Mouse (Mus musculus): ENCODE results near the gene Ccdc57. TPM values are rescaled to one million over a fixed set of nuclear protein-coding genes. Genes with fewer than 3 reads are reported as not detected.
A peak's percentile ranks its signal among the peaks of the same experiment; 100 is the strongest.

Gene Ccdc57
- polyA plus RNA-seq, 2 experiments: 1.3 to 1.4 TPM

- Histone ChIP-seq H3K27ac (no peak overlapping the region), H3K4me2 (ENCODE audit: low read depth) (peak overlapping the region; percentile 95), H3K4me3 (ENCODE audit: insufficient read depth in 1 of 2, low read depth in 2 of 2, low read length in 2 of 2) (peak overlapping the region; percentile 71 to 78), H3K36me3 (replicated peaks; ENCODE audit: control insufficient read depth, insufficient read depth, low read depth) (peaks cover 29% of the 10 kb centered on the region), H3K4me1 (replicated peaks; ENCODE audit: control insufficient read depth in 2 of 2, insufficient read depth in 2 of 2, low read length in 1 of 2) (peaks cover 8 to 12% of the 10 kb centered on the region in 2 experiments; a peak in 3 of 4 replicates), H3K9me3 (ENCODE audit: control insufficient read depth, low read length) (no peaks in the 10 kb centered on the region), H3K9ac (replicated peaks) (peak overlapping the region; percentile 83; the same call in 1 of the 2 replicates), H3K27me3 (ENCODE audit: control insufficient read depth, insufficient read depth, low read length) (no peaks in the 10 kb centered on the region)
- DNase-seq (ENCODE audit: low read depth in 3 of 3, low spot score in 3 of 3): no peak
- ATAC-seq (ENCODE audit: insufficient read depth): no peak
- 36% methylated on average over 4 of the region's 4 CpGs for WGBS (ENCODE audit: insufficient replicate concordance)
- TF ChIP-seq CTCF (IDR thresholded peaks at IDR 0.05; ENCODE audit: low read depth) (no peak), EP300 (IDR thresholded peaks at IDR 0.05; ENCODE audit: low read depth) (no peak)
Measured at GRCm38 (mm10) chr11:120822321-120822720, 110.4 kb downstream of the Ccdc57 start.

GRCm38 (mm10) chr11:120821076-120821922, 111.4 kb downstream of the Ccdc57 start:
- no peak overlapping the region for H3K9ac ChIP-seq (replicated peaks)

GRCm38 (mm10) chr11:120820546-120820945, 112.1 kb downstream of the Ccdc57 start:
- WGBS (ENCODE audit: insufficient replicate concordance): 85% methylated on average over 14 of the region's 14 CpGs
- DNase-seq (ENCODE audit: low read depth in 3 of 3, low spot score in 3 of 3) (no peak), ATAC-seq (ENCODE audit: insufficient read depth) (no peak)
- Histone ChIP-seq H3K4me3 (ENCODE audit: insufficient read depth in 1 of 2, low read depth in 2 of 2, low read length in 2 of 2) (no peak overlapping the region), H3K9ac (replicated peaks) (no peak overlapping the region), H3K27ac (no peak overlapping the region), H3K4me1 (replicated peaks; ENCODE audit: control insufficient read depth in 2 of 2, insufficient read depth in 2 of 2, low read length in 1 of 2) (peaks cover 8 to 12% of the 10 kb centered on the region in 2 experiments; a peak in 3 of 4 replicates), H3K9me3 (ENCODE audit: control insufficient read depth, low read length) (no peaks in the 10 kb centered on the region), H3K36me3 (replicated peaks; ENCODE audit: control insufficient read depth, insufficient read depth, low read depth) (peaks cover 35% of the 10 kb centered on the region), H3K27me3 (ENCODE audit: control insufficient read depth, insufficient read depth, low read length) (no peaks in the 10 kb centered on the region), H3K4me2 (ENCODE audit: low read depth) (no peak overlapping the region)
- TF ChIP-seq CTCF (IDR thresholded peaks at IDR 0.05; ENCODE audit: low read depth): no peak
- no peak for TF ChIP-seq EP300 (IDR thresholded peaks at IDR 0.05; ENCODE audit: low read depth)

More at GRCm38 (mm10) chr11:120821076-120821922, 111.4 kb downstream of the Ccdc57 start:
- WGBS (ENCODE audit: insufficient replicate concordance): 77% methylated on average over 14 of the region's 14 CpGs
- DNase-seq (ENCODE audit: low read depth in 3 of 3, low spot score in 3 of 3): no peak
- TF ChIP-seq CTCF (IDR thresholded peaks at IDR 0.05; ENCODE audit: low read depth) (no peak), EP300 (IDR thresholded peaks at IDR 0.05; ENCODE audit: low read depth) (no peak)
- peak overlapping the region in 1 of 2 experiments; percentile 78; a peak in 1 of 4 replicates for H3K4me3 ChIP-seq (ENCODE audit: insufficient read depth in 1 of 2, low read depth in 2 of 2, low read length in 2 of 2)
- H3K4me2 ChIP-seq (ENCODE audit: low read depth): peak overlapping the region; percentile 95
- no peak overlapping the region for H3K27ac ChIP-seq
- no peaks in the 10 kb centered on the region for H3K9me3 ChIP-seq (ENCODE audit: control insufficient read depth, low read length)
- ATAC-seq (ENCODE audit: insufficient read depth): no peak
- peaks cover 32% of the 10 kb centered on the region for H3K36me3 ChIP-seq (replicated peaks; ENCODE audit: control insufficient read depth, insufficient read depth, low read depth)
- peaks cover 8 to 12% of the 10 kb centered on the region in 2 experiments; a peak in 3 of 4 replicates for H3K4me1 ChIP-seq (replicated peaks; ENCODE audit: control insufficient read depth in 2 of 2, insufficient read depth in 2 of 2, low read length in 1 of 2)
- no peaks in the 10 kb centered on the region for H3K27me3 ChIP-seq (ENCODE audit: control insufficient read depth, insufficient read depth, low read length)

- Histone ChIP-seq H3K4me2 (ENCODE audit: low read depth) (no peak overlapping the region), H3K4me1 (replicated peaks; ENCODE audit: control insufficient read depth in 2 of 2, insufficient read depth in 2 of 2, low read length in 1 of 2) (peaks cover 2 to 8% of the 10 kb centered on the region in 2 experiments; a peak in 3 of 4 replicates), H3K9me3 (ENCODE audit: control insufficient read depth, low read length) (no peaks in the 10 kb centered on the region), H3K27me3 (ENCODE audit: control insufficient read depth, insufficient read depth, low read length) (no peaks in the 10 kb centered on the region), H3K4me3 (ENCODE audit: insufficient read depth in 1 of 2, low read depth in 2 of 2, low read length in 2 of 2) (no peak overlapping the region), H3K27ac (no peak overlapping the region), H3K9ac (replicated peaks) (no peak overlapping the region), H3K36me3 (replicated peaks; ENCODE audit: control insufficient read depth, insufficient read depth, low read depth) (peaks cover 43% of the 10 kb centered on the region)
- no peak for DNase-seq (ENCODE audit: low read depth in 3 of 3, low spot score in 3 of 3)
- TF ChIP-seq CTCF (IDR thresholded peaks at IDR 0.05; ENCODE audit: low read depth): no peak
- no peak for TF ChIP-seq EP300 (IDR thresholded peaks at IDR 0.05; ENCODE audit: low read depth)
- 86% methylated on average over 6 of the region's 6 CpGs for WGBS (ENCODE audit: insufficient replicate concordance)
- ATAC-seq (ENCODE audit: insufficient read depth): no peak
Measured at GRCm38 (mm10) chr11:120819556-120819955, 113.1 kb downstream of the Ccdc57 start.

- Histone ChIP-seq H3K36me3 (replicated peaks; ENCODE audit: control insufficient read depth, insufficient read depth, low read depth) (peaks cover 56% of the 10 kb centered on the region), H3K4me1 (replicated peaks; ENCODE audit: control insufficient read depth in 2 of 2, insufficient read depth in 2 of 2, low read length in 1 of 2) (peaks cover 2 to 8% of the 10 kb centered on the region in 2 experiments; a peak in 3 of 4 replicates), H3K9ac (replicated peaks) (no peak overlapping the region), H3K27ac (no peak overlapping the region), H3K27me3 (ENCODE audit: control insufficient read depth, insufficient read depth, low read length) (no peaks in the 10 kb centered on the region), H3K9me3 (ENCODE audit: control insufficient read depth, low read length) (no peaks in the 10 kb centered on the region), H3K4me2 (ENCODE audit: low read depth) (no peak overlapping the region), H3K4me3 (ENCODE audit: insufficient read depth in 1 of 2, low read depth in 2 of 2, low read length in 2 of 2) (no peak overlapping the region)
- TF ChIP-seq CTCF (IDR thresholded peaks at IDR 0.05; ENCODE audit: low read depth) (no peak), EP300 (IDR thresholded peaks at IDR 0.05; ENCODE audit: low read depth) (no peak)
- DNase-seq (ENCODE audit: low read depth in 3 of 3, low spot score in 3 of 3) (no peak), ATAC-seq (ENCODE audit: insufficient read depth) (no peak)
- 85% methylated on average over 13 of the region's 13 CpGs for WGBS (ENCODE audit: insufficient replicate concordance)
Measured at GRCm38 (mm10) chr11:120818251-120818650, 114.4 kb downstream of the Ccdc57 start.
